Mouse (Mus musculus): ENCODE results near the gene Ncor2.

The Ncor2 gene

DNA sequence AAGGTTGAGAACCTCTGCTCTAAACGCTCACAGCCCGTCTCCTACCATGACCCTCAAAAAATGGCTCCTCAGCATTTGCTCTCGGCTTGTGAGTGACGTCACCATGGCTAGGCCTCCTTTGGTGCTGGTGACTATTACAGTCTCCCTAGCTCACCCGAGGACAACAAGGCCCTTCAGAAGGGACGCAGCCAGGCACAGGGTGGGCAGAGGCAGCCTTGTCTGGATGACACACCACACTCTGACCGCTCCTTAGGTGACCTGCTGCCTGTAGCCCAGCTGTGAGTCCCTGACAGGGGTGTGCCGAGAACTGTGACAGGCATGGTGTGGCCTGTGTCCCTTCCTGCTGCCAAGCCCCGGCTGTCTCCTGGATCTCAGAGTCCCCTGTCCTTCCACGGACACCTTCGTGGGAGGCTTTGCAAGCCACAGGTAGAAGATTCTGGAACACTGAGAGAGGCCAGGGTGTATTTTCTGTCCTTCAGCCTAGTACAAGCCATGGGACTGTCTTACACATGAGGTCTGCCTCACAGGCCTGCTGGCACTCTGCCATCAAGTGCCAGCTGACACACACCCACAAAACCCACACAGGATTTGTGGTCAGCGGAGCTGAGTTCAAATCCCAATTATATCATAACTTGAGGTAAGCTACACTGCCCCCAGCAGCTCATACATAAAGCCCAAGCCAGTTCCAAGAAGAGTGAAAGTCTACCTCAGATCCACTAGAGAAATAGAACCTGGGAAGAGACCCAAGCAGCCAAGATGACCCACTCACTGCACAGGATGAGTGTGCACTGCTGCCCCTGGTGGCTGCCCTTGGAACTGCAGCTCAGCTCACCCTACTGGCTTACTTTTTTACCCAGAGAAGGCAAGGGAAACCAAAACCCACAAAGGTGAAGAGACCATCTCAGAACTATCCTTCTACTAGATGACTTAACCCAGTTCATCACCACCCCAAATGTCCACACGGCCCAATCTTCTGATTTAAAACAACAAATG, 112.2 kb downstream of the Ncor2 start:
- peak; percentile 80 to 88 for DNase-seq (ENCODE audit: low spot score in 2 of 2)

DNA sequence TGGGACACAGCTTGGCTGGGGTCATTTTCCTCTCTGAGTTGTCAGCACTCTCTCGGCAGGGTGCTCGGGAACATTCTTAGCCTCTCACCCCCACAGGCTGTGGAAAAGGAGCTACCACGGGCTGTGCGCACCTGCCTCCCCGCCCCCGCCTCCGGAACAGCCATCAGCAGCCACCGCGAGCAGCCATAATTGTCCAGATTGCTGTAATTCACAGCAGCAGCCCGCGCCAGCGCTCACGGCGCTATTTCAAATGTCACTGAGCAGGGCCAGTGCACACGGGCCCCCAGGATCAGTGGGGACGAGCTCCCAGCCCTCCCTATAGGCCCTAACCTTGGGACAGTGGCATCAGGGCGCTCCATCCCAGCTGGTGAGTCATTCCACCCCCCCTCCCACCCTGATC, 116.0 kb downstream of the Ncor2 start:
- DNase-seq (ENCODE audit: low spot score in 2 of 2): no peak

DNA sequence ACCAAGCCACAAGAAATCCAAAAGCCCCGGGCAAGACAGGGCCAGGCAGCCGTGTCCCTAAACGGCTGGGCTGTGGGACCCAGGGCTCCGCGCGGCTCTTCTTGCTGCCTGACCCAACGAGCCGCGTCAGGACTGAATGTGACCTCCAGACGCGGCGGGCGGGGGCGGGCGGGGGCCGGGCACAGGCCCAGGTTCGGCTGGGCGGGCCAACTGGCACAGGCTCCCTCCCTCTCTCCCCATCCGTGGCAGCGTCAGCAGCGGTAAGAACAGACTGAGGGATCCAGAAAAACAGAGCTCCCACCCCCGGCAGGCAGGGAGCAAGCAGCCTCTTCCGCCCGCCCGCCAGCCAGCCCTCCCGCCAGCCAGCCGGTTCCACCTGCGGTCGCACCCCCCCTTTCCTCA, 120.8 kb downstream of the Ncor2 start:
- peak in 1 of 2 experiments; percentile 61 for DNase-seq (ENCODE audit: low spot score in 2 of 2)

DNA sequence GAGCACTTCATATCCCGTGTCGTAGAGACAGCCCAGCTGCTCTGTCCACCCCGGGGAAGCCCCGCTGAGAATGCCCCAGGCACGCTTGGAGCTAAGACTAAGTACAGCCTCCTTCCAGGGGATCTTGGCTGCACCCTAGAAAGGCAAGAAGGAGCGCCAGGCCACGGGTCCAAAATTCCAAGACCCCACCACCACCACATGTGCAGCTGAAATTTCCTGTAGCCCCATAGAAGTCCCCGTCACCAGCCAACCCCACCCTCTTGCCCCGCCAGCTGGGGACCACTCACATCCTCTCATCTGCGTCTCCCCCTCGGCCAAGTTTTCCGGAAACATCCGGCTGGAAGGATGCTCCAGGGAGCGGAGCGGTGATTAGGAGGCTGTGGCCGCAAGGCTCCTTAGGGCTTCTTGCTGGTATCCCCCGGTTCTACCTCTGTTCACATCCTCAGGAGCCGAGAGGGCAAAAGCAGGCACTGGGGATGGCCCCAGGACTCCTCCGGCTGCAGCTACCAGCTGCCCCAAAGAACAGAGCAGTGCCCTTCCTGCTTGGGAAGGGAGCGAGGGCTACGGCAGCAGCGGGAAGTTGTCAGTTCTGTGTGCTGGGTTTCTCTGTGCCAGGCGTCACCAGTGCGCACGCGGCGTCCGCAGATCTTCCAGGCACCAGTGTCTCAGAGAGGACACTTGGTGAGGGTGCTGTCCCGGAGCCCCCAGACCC, 121.3 kb downstream of the Ncor2 start:
- no peak for DNase-seq (ENCODE audit: low spot score in 2 of 2)

DNA sequence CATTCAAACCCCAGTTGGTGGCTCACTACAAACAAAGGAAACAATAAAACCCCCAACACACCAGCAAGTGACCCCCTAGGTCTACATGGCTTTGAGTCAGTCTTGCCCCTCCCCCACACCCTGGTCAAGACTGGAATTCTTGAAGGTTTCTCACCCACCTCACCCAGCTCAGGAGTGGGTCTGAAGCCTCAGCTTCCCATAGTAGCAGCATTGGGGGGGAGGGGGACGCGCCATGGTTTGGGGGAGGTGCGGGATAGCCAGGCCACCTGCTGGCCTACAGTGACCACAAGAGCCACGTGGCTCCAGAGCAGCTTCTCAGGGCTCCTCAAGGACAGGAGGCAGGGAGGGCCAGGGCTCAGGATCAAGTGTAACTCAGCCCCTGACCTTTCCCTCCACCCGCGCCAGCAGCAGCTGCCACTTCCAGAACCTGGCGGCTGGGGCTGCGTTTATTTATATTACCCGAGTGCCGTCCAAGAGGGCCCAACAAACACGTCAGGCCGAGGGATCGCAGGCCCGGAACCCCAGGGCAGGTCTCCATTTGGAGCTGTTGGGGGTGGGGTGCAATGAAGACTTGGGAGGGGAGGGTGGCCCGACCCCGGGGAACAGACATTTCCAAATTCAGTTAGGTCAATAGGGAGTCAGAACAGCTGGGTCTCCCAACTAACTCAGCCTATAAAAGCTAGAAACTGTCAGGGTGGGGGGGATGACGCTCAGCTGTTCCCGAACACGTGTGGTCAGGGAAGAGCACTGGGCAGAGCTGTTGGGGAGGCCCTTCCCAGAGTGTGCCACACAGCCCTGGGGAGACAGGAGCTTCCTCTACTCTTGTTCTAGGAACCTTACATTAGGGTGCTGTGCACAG, 122.1 kb downstream of the Ncor2 start:
- no peak for DNase-seq (ENCODE audit: low spot score in 2 of 2)

DNA sequence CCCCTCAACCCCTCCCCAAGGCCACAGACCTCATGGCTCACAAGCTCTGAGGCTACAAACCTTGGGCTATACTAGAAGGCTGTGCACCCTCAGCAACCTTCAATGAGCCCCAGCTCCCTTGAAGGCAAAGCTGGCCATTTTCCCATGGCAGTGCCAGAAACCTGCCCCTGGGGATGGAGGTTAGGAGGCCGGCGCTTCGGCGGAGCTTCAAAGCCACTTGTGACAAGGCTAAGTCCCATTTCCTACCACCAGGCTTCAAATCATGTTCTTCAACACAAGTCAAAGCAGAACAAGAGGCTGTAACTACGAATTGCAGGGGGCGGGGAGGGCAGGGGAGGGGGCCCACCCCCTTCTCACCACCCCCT, 122.7 kb downstream of the Ncor2 start:
- DNase-seq (ENCODE audit: low spot score in 2 of 2): no peak

DNA sequence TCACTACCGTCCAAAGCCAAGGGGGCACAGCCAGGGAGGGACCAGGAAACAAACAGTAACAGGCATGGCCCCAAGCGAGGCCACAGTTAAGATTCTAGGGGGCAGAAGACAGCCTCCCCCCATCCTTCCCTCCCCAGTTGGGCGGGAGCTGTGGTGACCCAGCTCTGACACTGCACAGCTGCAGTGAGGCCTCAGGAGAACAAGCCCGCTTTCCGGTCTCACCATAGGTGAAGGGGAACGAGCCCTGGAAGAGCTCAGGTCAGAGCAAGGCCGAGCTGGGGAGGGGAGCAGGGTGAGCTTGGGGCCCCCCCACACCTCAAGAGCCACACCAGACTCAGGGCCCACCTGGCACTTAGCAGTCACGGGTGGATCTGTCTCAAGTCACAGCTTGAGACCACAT, 123.1 kb downstream of the Ncor2 start:
- DNase-seq (ENCODE audit: low spot score in 2 of 2): no peak

DNA sequence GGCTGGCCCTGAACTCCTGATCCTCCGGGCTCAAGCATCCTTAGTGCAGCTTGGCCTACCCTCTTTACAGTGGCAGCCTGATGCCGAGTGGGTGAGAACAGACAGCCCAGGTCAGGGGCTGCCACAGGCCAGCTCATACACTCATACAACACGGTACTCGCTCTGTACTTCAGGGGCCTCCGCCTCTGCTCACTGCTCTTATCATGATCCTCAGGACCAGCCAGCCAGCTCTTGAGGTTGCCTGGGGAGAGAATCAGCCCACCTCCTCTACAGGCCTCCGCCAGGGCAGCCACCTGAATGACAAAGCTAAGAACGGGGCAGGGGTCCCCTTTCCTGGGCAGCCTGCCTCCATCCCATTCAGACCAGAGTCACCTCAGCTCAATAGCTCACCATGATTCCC, 125.4 kb downstream of the Ncor2 start:
- DNase-seq (ENCODE audit: low spot score in 2 of 2): no peak

DNA sequence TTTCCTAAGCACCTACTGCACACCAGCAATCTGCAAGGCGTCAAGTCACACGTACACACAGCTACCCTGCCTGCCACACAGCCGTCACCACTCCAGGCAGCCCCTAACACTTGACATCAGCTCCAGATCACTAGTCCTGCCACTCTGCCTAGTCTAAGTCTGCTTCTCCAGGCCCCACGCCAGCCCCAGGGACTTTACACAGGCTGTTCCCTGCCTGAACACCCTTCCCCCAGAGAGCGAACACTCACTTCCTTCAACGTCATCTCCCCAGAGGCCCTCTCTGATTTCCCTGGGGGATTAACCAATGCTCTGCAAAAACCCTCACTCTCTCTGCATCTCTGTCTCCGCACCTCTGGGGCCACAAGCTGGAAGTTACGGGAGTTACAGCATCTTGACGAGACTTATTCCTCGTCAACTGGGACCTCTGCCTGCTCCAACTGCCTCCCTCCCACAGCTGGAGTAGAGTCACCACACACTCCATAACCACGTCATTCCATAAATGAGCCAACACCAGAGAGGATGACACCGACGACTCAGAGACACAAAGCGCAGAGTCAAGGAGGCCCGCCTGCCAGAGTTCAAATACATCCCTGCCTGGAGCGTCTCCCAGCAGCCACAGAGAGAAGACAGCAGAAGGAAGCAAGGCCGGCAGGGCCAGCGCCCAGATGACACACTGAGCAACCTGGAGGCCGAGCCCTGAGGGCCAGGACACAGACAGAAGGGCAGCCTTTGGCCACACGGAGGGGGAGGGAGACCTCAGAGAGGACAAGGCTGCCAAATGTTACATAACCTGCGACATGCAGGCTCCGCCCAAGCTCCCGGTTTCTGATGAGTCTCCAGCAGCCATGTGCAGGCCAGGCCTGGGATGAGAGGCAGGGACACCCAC, 126.2 kb downstream of the Ncor2 start:
- no peak for DNase-seq (ENCODE audit: low spot score in 2 of 2)

DNA sequence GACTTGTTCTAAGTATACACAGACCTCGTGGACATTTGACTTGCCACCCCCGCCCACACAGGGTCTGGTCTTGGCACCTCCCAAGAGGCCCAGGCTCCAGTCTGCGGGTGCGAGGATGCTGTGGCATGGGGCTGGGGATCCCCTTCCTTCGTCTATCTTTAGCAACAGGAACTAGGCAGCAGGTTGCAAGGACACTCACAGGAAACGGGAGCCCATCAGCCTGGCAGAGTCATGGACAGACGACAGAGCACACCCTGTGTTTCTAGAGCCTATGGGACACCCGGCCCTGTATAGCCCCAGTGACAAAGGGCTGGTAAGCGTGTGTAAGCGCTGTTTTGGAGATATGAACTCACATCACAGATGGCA, 126.8 kb downstream of the Ncor2 start:
- no peak for DNase-seq (ENCODE audit: low spot score in 2 of 2)

DNA sequence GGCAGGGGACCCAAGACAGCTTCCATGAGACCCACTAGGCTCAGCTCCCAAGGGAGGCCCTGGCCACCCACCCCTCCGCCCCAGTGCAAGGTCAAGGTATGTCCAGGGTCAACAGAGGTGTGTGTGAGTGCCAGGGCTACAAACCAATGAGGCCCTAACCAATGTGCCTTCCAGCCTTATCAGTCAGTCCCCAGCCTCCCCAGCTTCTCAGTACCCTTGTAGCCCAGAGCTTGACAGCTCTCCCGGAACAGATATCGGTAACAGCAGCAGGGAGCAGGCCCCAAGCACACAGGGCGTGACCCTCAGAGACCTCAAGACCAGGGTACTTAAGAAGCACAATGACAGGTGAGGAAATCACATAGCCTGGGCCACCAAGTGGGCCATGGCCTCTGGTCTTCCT, 129.5 kb downstream of the Ncor2 start:
- DNase-seq (ENCODE audit: low spot score in 2 of 2): no peak

DNA sequence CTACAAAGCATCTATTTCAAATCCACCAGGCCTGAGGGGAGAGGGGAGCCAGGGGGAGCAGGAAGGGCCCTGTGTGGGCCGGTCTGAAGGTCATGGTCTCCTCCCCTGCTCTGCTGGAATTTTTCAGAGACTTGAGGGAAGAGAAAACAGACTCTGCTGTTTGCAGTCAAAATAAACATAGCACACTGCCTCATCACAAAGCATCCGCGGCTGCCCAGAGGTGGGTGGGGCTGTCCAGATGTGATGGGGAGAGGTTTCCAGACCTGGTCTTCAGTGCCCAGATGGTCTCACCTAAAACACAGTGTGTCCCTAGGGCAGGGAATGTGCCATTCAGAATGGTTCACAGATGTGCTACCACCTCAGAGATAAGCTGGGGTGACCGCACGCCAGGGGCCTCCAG, 132.6 kb downstream of the Ncor2 start:
- no peak for DNase-seq (ENCODE audit: low spot score in 2 of 2)

DNA sequence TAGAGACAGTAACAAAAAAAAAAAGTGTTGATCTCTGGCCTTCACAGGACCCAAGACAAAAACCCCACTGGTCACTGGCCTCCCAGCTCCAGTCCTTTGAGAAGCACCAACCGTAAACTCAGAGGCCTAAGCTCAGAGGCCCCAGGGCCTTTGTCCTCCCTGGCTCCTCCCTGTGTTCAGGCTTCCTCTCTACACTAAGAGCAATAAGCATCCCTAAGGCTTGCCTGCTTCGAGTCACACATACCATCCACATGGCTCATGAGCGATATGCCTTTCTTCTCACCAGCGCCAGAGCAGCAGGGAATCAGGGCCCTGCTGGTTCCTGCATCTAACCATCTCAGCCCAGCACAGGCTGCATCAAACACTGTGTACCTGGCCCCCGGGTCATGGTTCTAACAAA, 133.8 kb downstream of the Ncor2 start:
- DNase-seq (ENCODE audit: low spot score in 2 of 2): no peak

DNA sequence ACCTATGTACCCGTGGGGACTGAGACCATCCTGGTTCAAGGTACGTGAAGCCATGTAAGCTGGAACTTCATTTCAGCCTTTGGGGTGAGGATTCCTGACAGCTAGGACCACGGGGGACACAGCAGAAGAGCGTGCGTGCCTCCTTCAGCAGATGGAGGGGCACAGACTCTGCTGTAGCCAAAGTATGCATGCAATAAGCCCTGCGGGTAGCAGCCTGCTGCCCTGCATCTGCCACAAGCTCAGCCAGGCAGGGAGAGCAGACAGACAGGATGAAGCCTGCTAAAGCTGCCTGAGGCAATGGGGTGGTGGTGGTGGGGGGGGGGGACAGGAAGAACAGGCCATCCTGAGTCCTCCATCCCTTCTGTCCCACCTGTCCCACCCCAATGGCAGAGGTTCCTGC, 135.6 kb downstream of the Ncor2 start:
- no peak for DNase-seq (ENCODE audit: low spot score in 2 of 2)

DNA sequence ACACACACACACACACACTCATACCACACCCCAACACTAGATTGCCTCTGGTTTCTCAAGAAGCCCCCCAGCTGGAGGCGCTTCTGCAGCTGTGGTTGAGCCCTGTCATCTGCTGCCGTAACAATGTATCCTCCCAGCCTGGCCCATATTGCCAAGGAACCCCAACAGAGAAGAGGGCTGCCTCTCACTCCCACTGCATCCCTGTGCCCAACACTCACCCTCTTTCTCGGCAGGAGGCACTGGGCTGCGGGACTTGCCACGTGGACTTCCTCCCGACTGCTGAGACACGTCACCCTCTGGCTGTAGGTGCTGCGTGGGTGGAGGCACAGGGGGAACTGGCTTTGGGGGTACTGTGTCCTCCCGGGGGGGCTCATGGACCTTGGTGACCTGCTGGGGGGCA, 137.4 kb downstream of the Ncor2 start:
- DNase-seq (ENCODE audit: low spot score in 2 of 2): no peak

DNA sequence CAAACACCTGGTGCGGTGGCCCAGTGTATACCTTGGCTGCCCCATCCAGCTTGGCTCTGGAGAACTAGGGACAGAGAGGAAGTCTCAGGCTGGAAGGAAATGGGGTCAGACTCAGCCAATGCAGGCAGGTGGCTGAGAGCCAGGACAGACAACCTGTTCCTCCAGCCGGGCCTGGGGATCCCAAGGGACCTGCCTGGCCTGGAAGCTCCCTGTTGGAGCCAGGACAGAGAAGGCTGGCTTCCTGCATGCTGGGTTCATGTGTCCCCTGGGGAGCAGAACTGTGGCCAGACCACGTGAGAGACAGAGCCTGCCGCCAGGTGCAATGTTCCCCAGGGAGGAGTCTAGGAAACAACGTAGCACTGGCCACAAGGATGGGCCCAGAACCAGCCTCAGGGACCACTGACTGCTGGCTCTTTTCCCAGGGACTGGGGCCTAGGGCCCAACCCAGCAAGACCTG, 138.9 kb downstream of the Ncor2 start:
- DNase-seq (ENCODE audit: low spot score in 2 of 2): no peak

DNA sequence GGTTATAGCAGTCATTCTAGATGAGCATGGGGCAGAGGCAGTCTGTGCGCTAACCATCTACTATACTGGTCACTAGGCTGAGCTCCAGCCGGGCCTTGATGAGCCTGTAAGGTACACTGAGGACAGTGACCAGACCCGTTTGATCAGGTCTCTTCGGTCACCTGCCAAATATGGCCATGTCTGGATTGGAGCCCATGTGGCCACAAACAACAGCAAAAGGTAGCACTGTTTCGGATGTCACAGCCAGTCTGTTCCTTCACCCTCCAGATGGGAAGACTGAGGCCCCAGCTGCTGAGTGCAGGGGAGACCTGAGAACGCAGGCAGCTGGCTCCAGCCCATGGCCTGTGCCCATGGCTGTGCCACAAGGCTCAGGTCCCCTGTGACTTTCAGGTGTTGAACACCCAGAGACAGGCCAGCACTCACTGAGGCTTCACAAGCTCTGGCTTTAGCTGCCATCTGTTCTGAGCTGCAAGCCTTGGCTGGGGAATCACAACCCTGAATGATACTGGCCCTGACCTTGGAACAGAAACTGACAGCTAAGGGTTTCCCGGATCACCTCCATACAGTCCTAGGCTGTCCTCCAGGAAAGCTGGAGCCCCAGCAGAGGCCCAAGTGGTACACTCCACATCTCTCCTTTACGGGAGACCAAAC, 139.5 kb downstream of the Ncor2 start:
- no peak for DNase-seq (ENCODE audit: low spot score in 2 of 2)

DNA sequence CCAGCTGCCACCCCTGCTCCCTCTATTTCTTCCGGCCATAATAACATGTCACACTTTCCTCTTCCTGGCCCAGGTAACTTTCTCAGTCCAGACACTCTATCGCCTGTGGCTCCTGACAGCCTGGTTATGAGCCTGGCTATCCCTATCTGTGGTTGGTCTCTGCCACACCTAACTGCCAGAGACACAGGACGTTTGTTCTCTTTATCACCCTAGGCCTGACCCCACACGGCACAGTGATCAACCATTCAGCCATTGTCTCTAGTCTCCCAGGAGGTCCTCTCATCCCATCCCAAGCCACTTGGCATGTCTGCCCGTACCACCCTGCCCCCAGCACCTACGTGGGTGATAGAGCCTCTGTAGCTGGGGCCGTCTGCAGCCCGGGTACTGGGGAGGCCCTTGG, 142.5 kb downstream of the Ncor2 start:
- no peak for DNase-seq (ENCODE audit: low spot score in 2 of 2)

DNA sequence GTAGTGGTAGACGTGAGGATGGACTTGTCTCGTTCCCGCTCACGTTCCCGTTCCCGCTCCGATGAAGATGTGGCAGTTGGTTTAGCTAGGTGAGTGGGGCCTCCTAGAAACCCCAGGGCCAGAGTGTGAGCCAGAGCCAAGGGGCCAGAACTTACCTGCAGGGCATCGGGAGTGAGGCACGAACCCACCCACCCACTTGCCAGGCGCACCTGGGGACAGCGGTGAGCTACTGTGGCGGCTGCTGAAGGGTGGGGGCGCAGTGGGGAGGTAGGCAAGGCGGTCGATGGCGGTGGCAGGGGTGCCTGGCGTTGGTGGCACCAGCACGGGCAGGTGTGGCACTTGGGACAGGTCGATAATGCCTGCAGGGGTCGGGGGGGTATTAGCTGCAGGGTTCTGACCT, 150.1 kb downstream of the Ncor2 start:
- DNase-seq (ENCODE audit: low spot score in 2 of 2): no peak

DNA sequence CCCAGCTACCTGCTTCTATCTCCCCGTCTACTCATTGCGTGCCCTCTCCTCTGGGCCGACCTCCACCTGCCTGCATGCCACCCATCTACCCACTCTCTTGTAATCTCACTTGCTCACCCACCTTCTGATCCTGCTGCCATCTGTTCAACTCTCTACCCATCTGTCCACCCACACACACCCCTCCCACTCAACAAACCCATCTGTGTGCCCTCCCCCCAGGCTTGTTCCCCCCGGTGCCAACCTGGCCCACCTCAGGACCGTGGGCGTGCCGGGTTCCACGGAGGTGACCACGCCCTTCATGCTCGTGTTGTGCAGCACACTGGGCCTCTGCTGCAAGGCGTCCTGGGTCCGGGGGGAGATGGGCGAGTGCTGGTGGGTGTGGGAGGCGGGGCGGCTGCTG, 150.6 kb downstream of the Ncor2 start:
- no peak for DNase-seq (ENCODE audit: low spot score in 2 of 2)

DNA sequence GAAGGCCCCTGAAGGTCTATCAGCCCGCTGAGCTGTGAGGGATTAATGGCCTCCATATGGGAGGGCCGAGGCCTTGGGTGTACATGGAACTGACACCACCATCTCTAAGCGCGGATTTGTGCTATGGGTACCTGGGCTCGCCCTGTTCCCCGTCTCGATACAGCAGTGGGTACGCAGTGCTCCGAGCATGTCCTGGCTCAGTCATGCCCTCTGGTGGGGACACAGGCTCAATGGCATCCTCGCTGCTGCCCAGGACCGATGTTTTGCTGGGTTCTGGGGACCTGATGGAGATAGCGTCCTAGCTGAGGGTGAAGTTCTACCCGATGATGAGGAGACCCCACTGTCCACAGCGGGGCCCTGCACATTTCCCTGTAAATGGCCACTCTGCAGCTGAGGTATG, 155.0 kb downstream of the Ncor2 start:
- DNase-seq (ENCODE audit: low spot score in 2 of 2): no peak

Measured in frontal cortex, postnatal 25 days (tissue).